Mouse (Mus musculus) c-Kit-positive CD71-negative TER-119-negative erythroid progenitor cells, embryonic 14.5 days (primary cell): ENCODE results near the gene Bcar3.

ENCODE experiments used
- DNase-seq: peaks from one replicate; pipeline ENCODE4 v3.0.0-alpha.2; 2013; ENCODE audit warnings: low read depth

Bcar3 gene

DNA sequence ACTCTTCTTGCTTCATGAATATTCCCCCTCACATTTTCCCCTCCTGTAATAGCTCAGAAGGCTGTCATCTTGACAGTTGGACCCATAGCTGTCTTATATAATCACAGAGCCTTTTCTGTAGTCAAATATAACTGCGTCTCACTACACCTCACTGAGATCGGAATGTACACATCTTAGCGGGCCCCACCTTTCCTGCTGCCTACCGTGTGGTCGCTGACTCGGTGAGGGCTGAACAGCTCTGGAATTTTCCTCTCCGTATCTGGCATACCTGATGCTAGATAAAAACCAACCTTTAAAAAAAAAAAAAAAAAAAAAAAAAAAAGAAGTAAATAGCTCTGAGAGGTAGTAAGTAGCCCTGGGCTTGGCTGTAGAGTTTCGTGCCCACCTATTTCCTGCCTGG lies 164.8 kb downstream of the Bcar3 start:
- DNase-seq = no peak

DNA sequence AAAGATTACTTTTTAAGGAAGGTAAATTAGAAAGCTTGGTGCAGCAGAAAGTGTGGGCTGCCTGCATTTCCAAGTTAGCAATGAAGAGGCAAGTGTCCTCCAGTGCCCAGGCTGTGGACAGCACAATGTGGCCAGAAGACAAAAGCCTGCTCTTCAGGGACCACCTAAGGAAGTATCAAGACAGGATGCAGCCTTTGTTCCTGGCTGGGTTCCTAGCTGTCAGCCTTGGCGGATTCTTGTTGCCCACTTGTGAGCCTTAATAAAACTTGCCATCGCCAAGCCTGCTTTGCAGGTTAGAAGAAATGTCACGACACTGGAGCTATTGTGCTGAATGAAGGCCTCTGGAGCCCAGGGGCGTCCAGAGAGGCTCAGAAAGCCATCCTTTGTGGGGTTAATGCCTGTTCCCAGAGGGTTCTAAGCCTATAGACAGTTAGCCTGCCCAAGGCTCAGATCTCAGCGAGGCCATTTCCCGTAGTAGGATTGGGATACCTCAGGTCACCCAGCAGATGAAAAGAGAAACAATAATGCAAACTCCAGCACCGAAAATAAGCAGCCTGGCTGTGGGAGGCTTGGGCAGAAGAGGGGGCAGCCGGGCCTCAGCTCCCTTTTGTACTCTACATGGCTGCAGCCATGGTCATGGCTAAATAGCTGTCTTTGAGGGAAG lies 167.0 kb downstream of the Bcar3 start:
- no peak for DNase-seq

DNA sequence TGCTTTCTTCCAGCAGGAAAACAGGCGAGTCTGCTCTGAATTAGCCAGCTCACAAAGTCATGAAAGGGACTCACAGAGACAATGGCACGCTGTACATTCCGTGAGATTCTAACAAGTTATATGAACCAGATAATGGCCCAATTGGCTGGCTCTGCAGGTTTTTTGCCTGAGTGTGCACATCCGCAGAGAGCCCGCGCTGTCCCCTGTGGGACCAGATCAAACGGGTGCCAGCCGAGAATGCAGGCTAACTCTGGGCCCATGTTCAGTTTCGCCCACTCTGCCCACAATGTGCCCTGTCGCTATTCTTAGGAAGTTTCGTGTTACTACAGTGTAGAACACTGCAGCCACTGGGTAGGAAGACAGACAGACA lies 167.6 kb downstream of the Bcar3 start:
- no peak for DNase-seq

DNA sequence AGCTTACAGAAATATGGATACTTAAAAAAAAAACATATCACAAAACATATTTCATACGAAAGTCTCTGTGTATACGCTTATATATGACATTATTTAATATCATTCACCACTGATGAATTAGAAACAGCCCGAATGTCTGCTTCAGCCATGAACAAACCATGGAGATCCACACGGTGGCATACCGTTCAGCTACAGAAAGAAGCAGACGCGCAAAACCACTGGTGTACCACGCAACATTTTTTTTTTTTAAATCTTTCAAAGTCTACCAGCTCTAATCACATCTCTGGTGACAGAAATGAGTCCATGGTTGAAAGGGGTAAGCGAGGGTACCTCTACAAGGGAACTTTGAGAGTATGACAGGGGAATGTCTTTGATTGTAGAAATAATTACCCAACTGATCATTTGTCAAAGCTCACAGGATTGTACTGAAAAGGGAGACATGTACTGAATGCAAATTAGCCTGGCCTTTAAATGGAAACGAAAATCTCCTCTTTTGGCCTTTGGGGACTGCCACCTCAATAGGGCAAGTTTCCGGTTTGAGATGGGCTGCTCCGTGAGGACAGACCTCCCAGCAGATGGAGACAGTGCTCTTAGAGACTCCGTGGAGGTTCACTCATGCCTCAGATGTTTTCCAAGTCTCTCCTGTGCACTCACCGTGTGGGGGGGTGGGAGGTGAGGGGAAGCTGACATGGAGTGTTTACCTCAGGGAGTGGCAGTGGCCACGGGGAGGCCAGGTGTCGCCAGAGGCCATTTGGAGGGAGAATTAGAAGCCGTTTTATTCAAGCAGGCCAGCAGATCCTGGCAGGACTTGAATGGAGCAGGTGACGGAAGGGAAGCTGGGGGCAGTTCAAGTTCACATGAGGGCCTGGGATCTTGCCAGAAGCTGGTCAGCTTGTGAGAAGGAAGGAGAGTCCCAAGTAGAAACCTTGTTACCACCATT lies 168.3 kb downstream of the Bcar3 start:
- DNase-seq = no peak

DNA sequence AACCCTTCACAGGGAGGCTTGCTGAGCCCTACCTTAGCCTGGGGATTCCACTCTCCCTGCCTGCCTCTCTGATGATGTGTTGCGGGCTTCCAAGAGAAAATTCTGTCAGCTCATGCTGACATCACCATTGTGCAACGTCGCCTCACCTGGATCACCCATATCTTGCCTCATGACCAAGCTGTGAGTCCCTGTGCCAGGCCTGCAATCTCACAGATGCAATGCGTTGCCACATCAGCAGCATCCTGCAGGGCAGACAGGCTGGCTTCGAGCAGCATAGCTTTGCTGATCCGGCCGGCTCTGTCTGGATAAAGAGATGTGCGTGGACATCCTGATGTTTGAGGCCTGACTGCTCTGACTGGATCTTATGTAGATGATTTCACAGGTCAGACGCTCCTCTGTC lies 169.2 kb downstream of the Bcar3 start:
- no peak for DNase-seq

DNA sequence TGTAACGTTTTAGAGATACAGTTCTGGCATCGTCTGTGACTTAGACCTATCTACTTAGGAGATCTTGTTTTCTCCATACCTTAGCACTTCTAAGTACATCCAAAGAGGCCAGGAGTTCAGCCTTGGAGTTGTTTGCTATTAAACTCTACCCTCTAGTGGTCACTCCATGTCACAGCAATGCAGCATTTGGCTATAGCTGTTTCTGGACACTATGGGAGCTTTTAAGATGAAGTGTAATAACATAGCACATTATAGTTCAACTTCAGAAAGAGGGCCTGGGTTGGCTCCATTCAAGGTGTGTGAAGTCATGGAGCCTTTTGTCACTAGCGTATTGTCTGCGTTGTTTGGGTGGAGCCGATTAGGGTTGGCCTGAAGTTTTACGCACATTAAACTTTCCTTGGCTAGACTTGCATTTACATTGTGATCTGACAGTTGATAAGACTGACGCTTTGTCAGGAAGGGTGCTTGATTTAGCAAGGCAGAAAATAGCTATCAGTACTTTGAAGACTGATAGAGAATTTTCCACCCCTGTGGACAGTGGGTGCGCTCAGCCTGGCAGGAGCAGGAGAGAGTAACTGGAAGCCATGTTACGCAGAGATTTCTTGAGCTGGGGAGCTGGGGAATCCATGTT lies 172.3 kb downstream of the Bcar3 start:
- DNase-seq = peak; percentile 34

DNA sequence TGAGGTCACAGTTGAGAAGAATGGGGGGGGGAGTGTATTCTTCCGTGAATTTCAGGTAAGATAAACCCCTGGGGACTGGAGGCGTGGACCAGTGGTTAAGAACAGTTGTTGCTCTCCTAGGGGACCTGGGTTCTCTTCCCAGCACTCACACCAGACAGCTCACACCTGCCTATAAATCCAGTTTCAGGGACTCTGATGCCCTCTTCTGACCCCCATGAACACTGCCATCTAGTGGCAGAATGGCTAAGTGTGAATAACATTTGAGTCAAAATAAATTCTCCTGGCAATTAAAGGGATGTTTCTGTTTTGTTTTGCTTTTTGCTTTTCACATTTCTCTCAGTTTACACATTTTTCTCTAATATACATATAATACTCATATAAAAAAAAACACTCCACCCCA lies 174.0 kb downstream of the Bcar3 start:
- peak; percentile 43 for DNase-seq

DNA sequence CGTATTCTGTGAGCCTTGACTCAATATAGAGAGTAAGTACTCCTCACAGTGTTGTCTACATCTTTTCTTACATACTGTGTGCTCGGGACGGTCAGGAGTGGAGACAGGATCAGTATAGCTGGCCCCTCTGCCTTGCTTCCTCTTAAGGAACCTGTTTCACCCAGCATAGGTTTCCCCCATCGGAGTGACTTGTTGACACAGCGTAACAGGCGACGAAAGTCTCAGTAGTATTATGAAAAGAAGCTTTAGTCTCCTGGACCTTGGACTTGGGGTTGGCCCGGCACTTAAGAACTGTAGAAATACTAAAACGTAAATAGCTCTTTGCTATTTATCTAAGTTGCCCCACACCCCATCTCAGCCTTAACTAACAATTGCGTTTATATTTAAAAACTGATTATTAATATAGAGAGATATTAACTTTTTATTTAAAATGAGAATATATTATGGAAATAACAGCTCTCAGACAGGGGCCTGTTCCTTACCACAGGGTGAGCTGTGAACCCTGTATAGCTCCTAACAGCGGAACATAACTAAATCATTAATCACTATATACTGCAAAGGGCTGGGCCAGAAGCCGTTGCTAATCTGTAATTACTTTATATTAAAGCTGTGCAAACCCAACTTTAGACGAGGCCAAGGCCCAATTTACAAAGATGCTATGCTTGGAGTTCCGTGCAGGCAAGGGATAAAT lies 176.5 kb downstream of the Bcar3 start:
- no peak for DNase-seq

DNA sequence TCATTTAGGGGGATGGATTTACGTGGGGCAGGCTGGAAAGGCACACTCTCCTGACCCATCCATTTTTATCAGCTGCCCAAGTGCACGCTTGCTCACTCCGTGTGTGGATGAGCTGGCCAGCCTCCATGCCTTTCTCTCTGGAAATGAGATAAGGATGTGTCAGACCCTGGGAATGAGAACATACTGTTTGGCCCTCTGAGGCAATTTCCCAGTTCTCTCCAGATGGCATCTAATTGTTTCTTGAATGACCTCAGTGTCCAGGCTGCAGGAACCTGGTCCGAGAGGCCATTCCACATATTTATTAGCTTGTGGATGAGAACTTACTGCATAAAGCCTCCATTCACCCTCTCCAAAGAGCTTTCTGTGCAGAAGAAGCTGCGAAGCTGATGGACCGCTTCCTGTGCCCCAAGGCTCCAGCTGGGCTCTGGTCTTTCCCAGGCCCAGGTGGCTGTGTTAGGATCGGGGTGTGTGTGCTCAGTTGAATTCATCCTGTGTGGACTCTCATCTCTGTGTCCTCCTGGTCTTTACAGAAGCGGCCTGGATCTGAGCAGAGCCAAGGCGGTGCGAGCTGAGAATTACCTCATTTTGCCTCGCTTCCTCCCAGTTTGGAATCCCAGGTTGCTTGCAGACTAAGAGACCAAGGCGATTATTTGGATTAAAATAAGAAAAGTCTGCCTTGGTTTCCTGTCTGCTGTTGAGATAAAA lies 177.2 kb downstream of the Bcar3 start:
- DNase-seq = no peak

DNA sequence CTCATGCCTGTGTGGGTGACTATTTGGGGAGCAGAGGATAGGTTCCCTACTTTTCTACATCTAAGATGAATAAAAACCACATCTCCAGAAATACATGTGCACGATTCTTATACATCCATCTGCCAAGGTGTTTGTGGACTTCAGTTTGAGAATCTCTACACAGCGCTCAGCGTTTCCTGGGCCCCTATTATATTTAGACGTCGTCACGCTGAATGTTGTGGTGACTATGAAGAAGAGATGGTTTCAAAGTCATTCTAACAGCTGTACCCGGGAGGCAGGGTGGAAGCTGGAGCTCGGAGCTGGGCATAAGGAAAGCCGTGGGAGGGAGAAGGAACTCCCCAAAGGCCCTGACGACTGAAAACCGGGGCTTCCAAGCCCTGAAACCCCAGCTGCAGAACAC lies 178.5 kb downstream of the Bcar3 start:
- no peak for DNase-seq

DNA sequence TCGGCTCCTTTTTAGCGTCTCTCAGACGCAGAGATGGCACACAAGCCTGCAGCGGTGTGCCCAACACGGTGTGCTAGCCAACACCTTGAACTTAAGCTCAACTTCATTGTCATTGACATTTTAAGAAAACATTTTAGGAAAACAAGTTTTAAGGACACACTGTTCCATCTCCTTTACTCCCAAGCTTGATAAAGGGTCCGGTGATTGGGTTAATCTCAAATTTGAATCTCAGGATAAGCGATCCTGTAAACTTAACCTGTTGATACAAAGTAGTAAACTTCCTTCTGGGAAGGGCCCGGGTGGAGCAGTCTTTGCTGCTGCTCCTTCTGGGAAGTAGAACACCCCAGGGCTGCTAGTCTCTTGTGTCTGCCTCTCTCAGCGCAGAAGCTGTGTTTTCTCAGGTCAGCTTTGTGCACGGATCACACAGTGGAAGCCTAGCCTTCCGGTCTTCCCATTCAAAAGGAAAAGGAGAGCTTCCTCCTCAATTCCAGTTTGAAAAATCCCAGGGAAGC lies 179.6 kb downstream of the Bcar3 start:
- DNase-seq = no peak

DNA sequence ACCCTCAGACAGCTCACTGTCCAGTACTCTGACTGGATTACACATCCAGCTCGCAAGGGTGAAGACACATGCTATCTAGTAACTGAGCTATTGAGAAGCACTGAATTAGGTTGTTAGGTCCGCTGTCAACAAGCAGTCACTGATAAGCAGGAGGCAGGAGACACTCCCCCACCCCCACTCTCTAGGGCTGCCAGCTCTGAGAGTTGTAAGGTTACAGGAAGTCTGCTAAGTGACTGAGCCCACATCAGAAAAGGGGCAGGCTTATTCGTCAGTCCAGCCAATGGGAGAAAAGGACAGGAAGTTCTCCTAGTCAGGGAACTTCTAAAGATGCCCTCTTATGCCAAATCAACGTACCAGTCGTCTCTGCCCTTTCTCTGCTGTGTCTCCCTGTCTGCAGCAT lies 180.1 kb downstream of the Bcar3 start:
- DNase-seq = peak; percentile 50

DNA sequence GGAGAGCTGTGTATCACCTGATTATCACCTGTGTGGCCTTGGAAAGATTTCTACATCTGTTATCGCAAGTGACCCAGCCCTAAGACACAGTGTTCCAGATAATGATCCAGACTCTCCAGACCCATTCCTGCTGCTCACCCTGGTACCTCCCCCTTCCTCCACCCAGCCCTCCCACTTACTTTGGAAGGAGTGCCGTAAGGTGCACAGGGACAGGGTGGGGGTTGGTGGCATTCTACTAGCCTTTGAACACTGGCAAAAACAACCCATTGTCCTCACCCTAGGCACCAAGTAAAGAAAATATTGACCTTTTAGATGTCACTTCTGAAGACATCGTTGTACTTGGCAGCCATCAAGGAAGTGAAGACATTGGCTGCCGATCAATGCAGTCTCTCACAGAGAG lies 180.9 kb downstream of the Bcar3 start:
- DNase-seq = no peak

DNA sequence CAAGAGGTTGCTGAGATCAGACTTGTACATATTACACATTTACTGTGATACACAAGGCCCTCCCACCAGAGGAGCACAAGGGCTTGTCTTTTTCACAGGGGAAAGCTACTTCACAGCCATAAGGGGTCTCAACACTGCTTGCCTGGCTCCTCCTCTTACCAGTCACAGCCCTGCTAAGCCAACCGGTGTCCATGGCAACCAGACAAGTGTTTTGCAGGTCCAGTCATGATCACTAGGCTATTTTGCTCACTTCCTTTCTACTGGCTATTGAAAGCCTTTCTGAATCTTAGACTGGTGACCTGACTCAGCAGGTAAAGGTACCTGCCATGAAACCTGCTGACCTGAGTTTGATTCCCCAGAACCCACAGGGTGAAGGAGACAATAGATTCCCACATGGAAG lies 181.8 kb downstream of the Bcar3 start:
- no peak for DNase-seq

DNA sequence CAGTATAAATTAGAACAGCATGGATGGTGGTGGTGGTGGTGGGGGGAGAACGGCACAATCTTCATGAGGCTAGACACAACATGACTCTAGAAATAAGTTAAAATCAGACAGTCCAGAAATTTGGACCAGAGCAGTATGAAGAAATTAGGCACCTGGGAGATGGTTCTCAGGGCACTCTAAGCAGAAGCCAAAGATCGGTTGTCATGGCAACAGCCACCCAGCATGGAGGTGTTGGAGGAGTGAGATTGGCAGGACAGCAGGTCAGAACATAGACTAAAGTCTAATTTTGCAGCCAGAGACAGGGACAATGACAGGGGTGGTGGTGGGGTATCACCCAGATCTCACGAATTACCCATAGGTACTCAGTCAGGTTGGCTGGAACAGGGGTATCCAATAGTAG lies 182.7 kb downstream of the Bcar3 start:
- no peak for DNase-seq

DNA sequence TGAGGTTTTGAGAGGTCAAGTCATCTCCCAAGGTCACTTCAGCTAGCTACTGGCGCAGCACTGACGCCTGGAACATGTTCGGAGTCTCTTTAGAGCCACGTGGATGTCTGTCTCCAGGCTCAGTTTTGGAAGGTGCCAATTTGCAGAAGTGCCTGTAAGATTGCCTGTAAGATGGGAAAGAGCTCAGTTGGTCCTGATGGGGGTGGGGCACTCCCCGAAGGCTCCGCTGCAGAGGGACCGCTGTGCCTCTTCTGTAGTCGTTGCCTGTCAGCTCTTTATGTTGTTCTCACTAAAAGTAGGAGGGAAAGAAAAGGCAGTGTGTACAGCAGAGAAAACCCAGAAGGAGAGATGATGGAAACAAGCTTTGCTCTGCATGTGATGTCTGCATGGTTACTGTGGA lies 183.6 kb downstream of the Bcar3 start:
- no peak for DNase-seq

DNA sequence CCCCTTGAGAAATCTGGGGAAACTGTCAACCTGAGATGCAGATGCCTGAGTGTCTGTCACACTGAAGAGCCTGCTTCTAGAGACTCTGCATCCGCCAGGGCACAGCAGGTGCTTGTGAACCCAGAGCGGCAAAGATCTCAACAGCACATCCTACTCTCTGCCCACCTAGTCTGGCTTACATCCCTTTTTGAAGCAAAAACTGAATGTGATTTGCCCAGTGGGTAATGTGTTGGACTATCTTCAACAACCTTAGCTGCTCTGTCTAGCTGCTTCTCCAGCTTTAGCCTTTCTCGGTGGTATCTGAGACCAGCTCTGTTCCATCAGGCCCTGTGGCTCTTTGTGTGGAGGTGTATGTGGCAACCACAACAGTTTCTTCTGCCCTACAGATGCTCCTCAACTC lies 184.8 kb downstream of the Bcar3 start:
- no peak for DNase-seq

DNA sequence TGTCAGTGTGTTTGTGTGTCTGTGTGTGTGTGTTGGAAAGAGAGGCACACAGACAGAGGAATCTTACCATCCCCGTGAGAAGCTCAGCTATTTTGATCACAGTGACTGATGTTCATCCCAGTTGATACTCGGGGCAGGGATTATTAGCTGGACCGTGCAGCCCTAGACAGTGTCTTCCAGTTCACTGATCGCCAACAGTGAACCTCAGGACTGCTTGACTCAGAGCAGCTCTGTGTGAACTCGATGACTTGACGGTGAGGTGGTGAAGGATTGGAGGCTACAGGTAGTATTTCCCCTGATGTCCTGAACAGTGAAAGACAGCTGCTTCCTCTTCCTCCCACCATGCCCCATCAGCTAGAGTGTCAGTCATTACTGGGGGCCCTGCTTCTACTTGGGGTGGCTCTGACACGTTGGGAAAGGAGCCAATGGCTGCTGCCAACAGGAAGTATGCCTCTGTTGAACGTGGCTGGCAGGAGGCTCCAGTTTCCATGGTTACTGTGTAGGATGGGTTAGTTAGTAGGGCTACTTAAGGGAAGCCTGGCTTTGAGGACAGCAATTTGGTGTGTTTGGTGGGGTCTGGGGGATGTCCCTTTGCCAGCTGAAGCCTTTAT lies 186.2 kb downstream of the Bcar3 start:
- no peak for DNase-seq

DNA sequence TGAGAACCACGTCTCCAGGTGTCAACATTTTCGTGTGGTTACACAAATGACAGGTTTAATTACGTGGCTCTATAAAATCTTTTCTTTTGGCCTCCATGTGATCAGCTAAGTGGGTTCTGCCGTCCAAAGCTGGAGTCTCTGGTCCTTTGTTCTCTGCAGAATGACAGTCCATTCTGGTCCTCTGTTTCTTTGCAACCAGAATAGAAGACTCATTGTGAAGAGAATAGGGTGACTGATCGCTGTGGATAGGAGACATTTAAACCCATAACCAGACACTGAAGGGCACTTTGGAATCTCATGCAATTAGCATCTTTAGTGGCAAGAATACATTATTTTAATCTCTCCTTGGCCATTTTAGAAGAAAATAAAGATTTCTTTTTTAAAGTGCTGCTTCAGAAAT lies 187.1 kb downstream of the Bcar3 start:
- no peak for DNase-seq

DNA sequence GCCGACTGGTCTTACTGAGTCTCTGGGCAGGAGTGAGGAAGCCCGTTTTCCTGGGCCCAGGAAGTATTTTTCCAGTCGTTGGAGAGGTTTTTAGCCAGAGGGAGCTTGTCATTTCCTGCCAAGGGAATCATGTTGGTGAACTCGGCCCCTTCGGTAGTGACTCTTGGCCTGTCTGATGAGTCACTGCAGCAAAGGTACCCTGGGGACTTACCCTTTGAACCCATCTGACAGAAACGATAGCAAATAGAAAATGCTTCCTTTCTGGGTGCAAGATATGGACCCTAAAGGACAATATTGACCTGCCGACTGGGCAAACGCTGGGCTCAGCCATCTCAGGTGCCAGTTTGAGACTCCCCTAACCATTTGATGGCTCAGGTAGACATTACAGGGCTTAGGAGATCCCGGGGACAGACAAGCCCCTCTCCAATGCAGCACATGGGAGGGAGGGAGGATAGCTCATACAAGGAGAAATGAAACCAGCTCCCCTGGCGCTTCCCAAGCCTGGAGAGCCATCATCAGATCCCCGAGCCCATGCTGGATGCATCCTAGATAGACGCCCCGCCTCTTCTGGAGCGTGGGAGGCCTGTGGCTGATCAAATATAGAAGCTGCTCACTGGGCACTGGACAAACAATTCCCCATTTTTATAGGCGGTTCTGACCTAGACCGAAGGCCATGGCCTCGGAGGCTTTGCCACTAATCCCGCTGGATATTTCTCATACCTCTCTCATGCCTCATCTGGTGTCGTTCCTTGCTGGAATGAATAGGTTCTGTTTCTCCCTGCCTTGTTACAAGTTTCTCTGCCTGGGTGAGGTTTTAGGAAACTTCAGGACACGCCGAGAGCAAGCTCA lies 188.2 kb downstream of the Bcar3 start:
- no peak for DNase-seq
